Mouse (Mus musculus) liver, postnatal 0 days (tissue): ENCODE measurements around the gene Gh. TPM values are rescaled to one million over a fixed set of nuclear protein-coding genes. Genes with fewer than 3 reads are reported as not detected.

Experiments
- ATAC-seq: fragments of 200-750 bp; cut with Nextera tagmentation; 2 replicates; pipeline ENCODE4 v1.8.0; 2017; ENCODE audit warnings: mild to moderate bottlenecking, moderate library complexity
- DNase-seq: peaks from one replicate; pipeline ENCODE4 v3.0.0-alpha.2; 2016
- H3K27ac ChIP-seq: fragments of 300-500 bp; sonication (generic); 2 replicates; pipeline ENCODE4 v1.5.1; 2014; ENCODE audit warnings: antibody characterized with exemption, moderate library complexity, mild to moderate bottlenecking, low read depth
- H3K27me3 ChIP-seq: fragments of 300-500 bp; sonication (generic); 2 replicates; pipeline ENCODE4 v1.6.1; 2014; ENCODE audit warnings: low read length, control low read depth, mixed read lengths; ENCODE audit not compliant: insufficient read depth
- H3K36me3 ChIP-seq: fragments of 300-500 bp; sonication (generic); replicated peaks from 2 replicates; pipeline ENCODE4 v1.6.1; 2014; ENCODE audit warnings: mild to moderate bottlenecking, control low read depth, low read length, moderate library complexity, mixed read lengths; ENCODE audit not compliant: insufficient read depth
- H3K4me1 ChIP-seq: fragments of 300-500 bp; sonication (generic); 2 replicates; pipeline ENCODE4 v1.6.1; 2014; ENCODE audit warnings: antibody characterized with exemption, mild to moderate bottlenecking, control low read depth; ENCODE audit not compliant: insufficient read depth
- H3K4me2 ChIP-seq: fragments of 300-500 bp; sonication (generic); 2 replicates; pipeline ENCODE4 v1.6.1; 2014; ENCODE audit warnings: low read depth, mild to moderate bottlenecking, low read length, moderate library complexity, mixed read lengths
- H3K4me3 ChIP-seq: fragments of 300-500 bp; sonication (generic); 2 replicates; pipeline ENCODE4 v1.5.1; 2014; ENCODE audit warnings: low read depth, low read length
- H3K9ac ChIP-seq: fragments of 300-500 bp; sonication (generic); replicated peaks from 2 replicates; pipeline ENCODE4 v1.6.1; 2014; ENCODE audit warnings: mild to moderate bottlenecking, moderate library complexity
- H3K9me3 ChIP-seq: fragments of 300-500 bp; sonication (generic); 2 replicates; pipeline ENCODE4 v1.6.1; 2016; ENCODE audit warnings: mild to moderate bottlenecking, control low read depth, low read length, mixed read lengths
- CTCF ChIP-seq: sonication (generic); IDR thresholded peaks from 2 replicates; pipeline ENCODE4 v1.5.1; 2016; ENCODE audit warnings: antibody characterized with exemption, low read depth
- EP300 ChIP-seq: IDR thresholded peaks from 2 replicates; pipeline ENCODE4 v1.6.1; 2016; ENCODE audit warnings: antibody characterized with exemption, low read depth, mild to moderate bottlenecking
- WGBS: fragments of 180-500 bp; shearing (Covaris S2); extraction: QIAGEN DNeasy Blood & Tissue Kit; methylation state at CpG from one replicate; pipeline ENCODE4 v1.1.7; 2014; ENCODE audit not compliant: insufficient replicate concordance; 5-methylcytosine and 5-hydroxymethylcytosine counted together
- polyA plus RNA-seq: library from polyadenylated mRNA; unstranded; fragments of >200 nt; fragmentation: Nextera tagmentation; extraction: Ambion mirVana; gene quantifications from 2 replicates; pipeline ENCODE4 v1.2.1, GENCODE M21; 2015

Gene Gh
- polyA plus RNA-seq, 1 experiment from 2014 or later = 0.21 TPM

GRCm38 (mm10) chr11:106254767-106255166 lies 46.9 kb downstream of the Gh start:
- TF ChIP-seq EP300 = no peak
- TF ChIP-seq CTCF = no peak
- no peaks in the 10 kb centered on the region for H3K9me3 ChIP-seq
- WGBS = 21% methylated on average over 2 of the region's 2 CpGs
- peak overlapping the region; percentile 88 for H3K9ac ChIP-seq
- DNase-seq (no peak), ATAC-seq (no peak)
- peak overlapping the region; percentile 94 for H3K4me2 ChIP-seq
- H3K4me3 ChIP-seq = peak overlapping the region; percentile 96
- H3K27me3 ChIP-seq = no peaks in the 10 kb centered on the region
- H3K36me3 ChIP-seq = peaks cover 68% of the 10 kb centered on the region
- H3K27ac ChIP-seq = peak overlapping the region; percentile 85; the same call in 1 of the 2 replicates
- H3K4me1 ChIP-seq = peaks cover 21% of the 10 kb centered on the region

Other genes starting within 250 kb of the Gh start
- 5.5 and 5.6 TPM in 2 replicates for gene Taco1, start 235.8 kb downstream of the Gh start, polyA plus RNA-seq
- gene Map3k3, start 217.3 kb downstream of the Gh start, polyA plus RNA-seq = 4.6 and 4.7 TPM in 2 replicates
- not detected in 2 replicates for gene Gm10840, start 141.0 kb downstream of the Gh start, polyA plus RNA-seq
- 77.5 and 77.7 TPM in 2 replicates for gene Limd2, start 141.0 kb downstream of the Gh start, polyA plus RNA-seq
- gene Strada, start 99.7 kb downstream of the Gh start, polyA plus RNA-seq = 4.6 and 4.9 TPM in 2 replicates
- gene Ccdc47, start 85.5 kb downstream of the Gh start, polyA plus RNA-seq = 33.4 and 34.6 TPM in 2 replicates
- 15.9 and 17.8 TPM in 2 replicates for gene Ddx42, start 84.9 kb downstream of the Gh start, polyA plus RNA-seq
- gene Ftsj3, start 45.8 kb downstream of the Gh start, polyA plus RNA-seq = 21.9 and 22.5 TPM in 2 replicates
- 87.0 and 88.8 TPM in 2 replicates for gene Psmc5, start 45.7 kb downstream of the Gh start, polyA plus RNA-seq
- gene Smarcd2, start 28.9 kb downstream of the Gh start, polyA plus RNA-seq = 16.4 and 19.5 TPM in 2 replicates
- gene Tcam1, start 25.2 kb downstream of the Gh start, polyA plus RNA-seq = 0.07 and 0.09 TPM in 2 replicates
- 34.8 and 36.0 TPM in 2 replicates for gene Cd79b, start 12.9 kb upstream of the Gh start, polyA plus RNA-seq
- 0.04 and 0.06 TPM in 2 replicates for gene Scn4a, start 51.4 kb upstream of the Gh start, polyA plus RNA-seq
- gene Prr29, start 63.6 kb upstream of the Gh start, polyA plus RNA-seq = not detected in 2 replicates
- 11.4 and 12.6 TPM in 2 replicates for gene Icam2, start 86.2 kb upstream of the Gh start, polyA plus RNA-seq
- gene Ern1, start 186.0 kb upstream of the Gh start, polyA plus RNA-seq = 1.9 and 2.9 TPM in 2 replicates